Comparison of ENCODE assay signal across 18 mouse cellular contexts in genomic region chr2:78998637-78999036, GRCm38 (mm10).
"Had no signal": no experiment of that assay in that cellular context is flagged by ENCODE, and none has a peak within 500 bp of the region (broad histone marks: within the 10 kb centered on the region; RNA-seq: fewer than 3 reads in every experiment).

No protein-coding gene starts in this region.

- H3K4me1 ChIP-seq: liver, embryonic 15.5 days; lung, embryonic 15.5 days; midbrain, embryonic 13.5 days; midbrain, embryonic 15.5 days; neural tube, embryonic 12.5 days had no signal

- H3K27ac ChIP-seq: liver, embryonic 15.5 days; lung, embryonic 15.5 days; macrophage; midbrain, embryonic 13.5 days; midbrain, embryonic 15.5 days; neural tube, embryonic 12.5 days had no signal

- H3K9me3 ChIP-seq: liver, embryonic 15.5 days; lung, embryonic 15.5 days; megakaryocyte, embryonic 14.5 days; midbrain, embryonic 13.5 days; midbrain, embryonic 15.5 days; neural tube, embryonic 12.5 days had no signal

- H3K36me3 ChIP-seq: liver, embryonic 15.5 days; lung, embryonic 15.5 days; midbrain, embryonic 13.5 days; midbrain, embryonic 15.5 days; neural tube, embryonic 12.5 days had no signal

- H3K4me2 ChIP-seq: liver, embryonic 15.5 days; lung, embryonic 15.5 days; midbrain, embryonic 11.5 days; midbrain, embryonic 13.5 days; midbrain, embryonic 15.5 days; neural tube, embryonic 12.5 days had no signal

- DNase-seq: liver, postnatal 0 days; lung, adult 2 months; lung, postnatal 14 days; lung, postnatal 36 days; retina, postnatal 1 day; right cerebral cortex, adult 18-20 months; thymus, adult 18-20 months; thymus, postnatal 14 days; thymus, postnatal 36 days had no signal

- H3K9ac ChIP-seq: liver, embryonic 15.5 days; liver, postnatal 0 days; lung, embryonic 15.5 days; midbrain, embryonic 13.5 days; midbrain, embryonic 15.5 days; neural tube, embryonic 12.5 days had no signal

- H3K27me3 ChIP-seq: liver, embryonic 15.5 days; lung, embryonic 15.5 days; megakaryocyte, embryonic 14.5 days; midbrain, embryonic 13.5 days; midbrain, embryonic 15.5 days; neural tube, embryonic 12.5 days had no signal

- ATAC-seq: liver, postnatal 0 days; lung, postnatal 0 days; midbrain, embryonic 13.5 days; midbrain, embryonic 15.5 days had no signal

- H3K4me3 ChIP-seq: liver, embryonic 15.5 days; lung, embryonic 15.5 days; megakaryocyte, embryonic 14.5 days; midbrain, embryonic 13.5 days; midbrain, embryonic 15.5 days; neural tube, embryonic 12.5 days had no signal
